Mouse (Mus musculus): ENCODE results near the gene 1700017B05Rik.
"Not testable (repeated sequence)": the region's sequence is repeated elsewhere in the genome, so short reads cannot be mapped to it uniquely, and the experiment has no call there.

The 1700017B05Rik gene

GRCm38 (mm10) chr9:57261913-57262794 lies at the start of gene 1700017B05Rik:
Gene 1700017B05Rik, minus strand, starts transcription at chr9:57262612.
- peak; percentile 14 to 30 for DNase-seq (ENCODE audit: low spot score in 2 of 2)

- DNase-seq (ENCODE audit: low spot score in 2 of 2) = no peak
Observed at GRCm38 (mm10) chr9:57310895-57311294, 48.5 kb upstream of the 1700017B05Rik start.

GRCm38 (mm10) chr9:57309353-57309752 lies 46.9 kb upstream of the 1700017B05Rik start:
- DNase-seq (ENCODE audit: low spot score in 2 of 2) = no peak

GRCm38 (mm10) chr9:57307456-57307855 lies 45.0 kb upstream of the 1700017B05Rik start:
- DNase-seq (ENCODE audit: low spot score in 2 of 2) = no peak

GRCm38 (mm10) chr9:57304716-57305115 lies 42.3 kb upstream of the 1700017B05Rik start:
- DNase-seq (ENCODE audit: low spot score in 2 of 2) = not testable (repeated sequence)

GRCm38 (mm10) chr9:57304251-57304650 lies 41.8 kb upstream of the 1700017B05Rik start:
- DNase-seq (ENCODE audit: low spot score in 2 of 2) = no peak

GRCm38 (mm10) chr9:57303356-57303755 lies 40.9 kb upstream of the 1700017B05Rik start:
- DNase-seq (ENCODE audit: low spot score in 2 of 2) = no peak

GRCm38 (mm10) chr9:57300825-57301224 lies 38.4 kb upstream of the 1700017B05Rik start:
- DNase-seq (ENCODE audit: low spot score in 2 of 2) = no peak

- no peak for DNase-seq (ENCODE audit: low spot score in 2 of 2)
Observed at GRCm38 (mm10) chr9:57299790-57300477, 37.5 kb upstream of the 1700017B05Rik start.

GRCm38 (mm10) chr9:57297938-57298337 lies 35.5 kb upstream of the 1700017B05Rik start:
- DNase-seq (ENCODE audit: low spot score in 2 of 2) = no peak

- DNase-seq (ENCODE audit: low spot score in 2 of 2) = no peak
Observed at GRCm38 (mm10) chr9:57296277-57296676, 33.9 kb upstream of the 1700017B05Rik start.

- DNase-seq (ENCODE audit: low spot score in 2 of 2) = no peak
Observed at GRCm38 (mm10) chr9:57295666-57296065, 33.3 kb upstream of the 1700017B05Rik start.

- no peak for DNase-seq (ENCODE audit: low spot score in 2 of 2)
Observed at GRCm38 (mm10) chr9:57294905-57295304, 32.5 kb upstream of the 1700017B05Rik start.

GRCm38 (mm10) chr9:57287183-57287582 lies 24.8 kb upstream of the 1700017B05Rik start:
- no peak for DNase-seq (ENCODE audit: low spot score in 2 of 2)

- DNase-seq (ENCODE audit: low spot score in 2 of 2) = no peak
Observed at GRCm38 (mm10) chr9:57283311-57283710, 20.9 kb upstream of the 1700017B05Rik start.

GRCm38 (mm10) chr9:57282686-57283085 lies 20.3 kb upstream of the 1700017B05Rik start:
- no peak for DNase-seq (ENCODE audit: low spot score in 2 of 2)

- DNase-seq (ENCODE audit: low spot score in 2 of 2) = no peak
Observed at GRCm38 (mm10) chr9:57281549-57281948, 19.1 kb upstream of the 1700017B05Rik start.

- DNase-seq (ENCODE audit: low spot score in 2 of 2) = no peak
Observed at GRCm38 (mm10) chr9:57279441-57279840, 17.0 kb upstream of the 1700017B05Rik start.

- DNase-seq (ENCODE audit: low spot score in 2 of 2) = no peak
Observed at GRCm38 (mm10) chr9:57278268-57278667, 15.9 kb upstream of the 1700017B05Rik start.

- peak in 1 of 2 experiments; percentile 16 for DNase-seq (ENCODE audit: low spot score in 2 of 2)
Observed at GRCm38 (mm10) chr9:57276311-57276710, 13.9 kb upstream of the 1700017B05Rik start.

GRCm38 (mm10) chr9:57273805-57274494 lies 11.5 kb upstream of the 1700017B05Rik start:
- DNase-seq (ENCODE audit: low spot score in 2 of 2) = no peak
